Mouse (Mus musculus) liver, embryonic 11.5 days (tissue): Measurements from ENCODE around the gene Fndc7. TPM values are rescaled to one million over a fixed set of nuclear protein-coding genes. Genes with fewer than 3 reads are reported as not detected.
"Not testable (repeated sequence)": the region's sequence is repeated elsewhere in the genome, so short reads cannot be mapped to it uniquely, and the experiment has no call there.

Experiments
- ATAC-seq: fragments of 200-750 bp; cut with Nextera tagmentation; replicated peaks from 2 replicates; pipeline ENCODE4 v1.8.0; 2017; ENCODE audit warnings: moderate number of reproducible peaks, mild to moderate bottlenecking, moderate TSS enrichment, moderate library complexity; ENCODE audit not compliant: low FRiP score
- DNase-seq: peaks from one replicate; pipeline ENCODE4 v3.0.0-alpha.2; 2017; ENCODE audit warnings: low spot score
- H3K27ac ChIP-seq: fragments of 300-500 bp; sonication (generic); 2 replicates; pipeline ENCODE4 v1.5.1; 2014; ENCODE audit warnings: mild to moderate bottlenecking, low read depth, low read length, control low read depth
- H3K27me3 ChIP-seq: fragments of 300-500 bp; sonication (generic); replicated peaks from 2 replicates; pipeline ENCODE4 v1.6.1; 2014; ENCODE audit warnings: low read length, mixed read lengths; ENCODE audit not compliant: control insufficient read depth, insufficient read depth
- H3K36me3 ChIP-seq: fragments of 300-500 bp; sonication (generic); 2 replicates; pipeline ENCODE4 v1.6.1; 2014; ENCODE audit warnings: mild to moderate bottlenecking, low read length, moderate library complexity, mixed read lengths; ENCODE audit not compliant: control insufficient read depth, insufficient read depth
- H3K4me1 ChIP-seq: fragments of 300-500 bp; sonication (generic); replicated peaks from 2 replicates; pipeline ENCODE4 v1.6.1; 2014; ENCODE audit warnings: low read length, mixed read lengths; ENCODE audit not compliant: control insufficient read depth, insufficient read depth
- H3K4me2 ChIP-seq: fragments of 300-500 bp; sonication (generic); 2 replicates; pipeline ENCODE4 v1.6.1; 2014; ENCODE audit warnings: mild to moderate bottlenecking, control low read depth, moderate library complexity
- H3K4me3 ChIP-seq: fragments of 300-500 bp; sonication (generic); 2 replicates; pipeline ENCODE4 v1.5.1; 2014; ENCODE audit warnings: low read depth, low read length, control low read depth
- H3K9ac ChIP-seq: fragments of 300-500 bp; sonication (generic); 2 replicates; pipeline ENCODE4 v1.6.1; 2014; ENCODE audit warnings: low read depth, low read length, control low read depth
- H3K9me3 ChIP-seq: fragments of 300-500 bp; sonication (generic); 2 replicates; pipeline ENCODE4 v1.6.1; 2016; ENCODE audit warnings: low read length, inconsistent platforms, mixed read lengths; ENCODE audit not compliant: control insufficient read depth
- WGBS: fragments of 180-500 bp; shearing (Covaris S2); extraction: QIAGEN DNeasy Blood & Tissue Kit; methylation state at CpG from one replicate; pipeline ENCODE4 v1.1.7; 2014; 5-methylcytosine and 5-hydroxymethylcytosine counted together
- polyA plus RNA-seq: library from polyadenylated mRNA; unstranded; fragments of >200 nt; fragmentation: Nextera tagmentation; extraction: Ambion mirVana; gene quantifications from 2 replicates; pipeline ENCODE4 v1.2.1, GENCODE M21; 2014

Gene Fndc7
- polyA plus RNA-seq, 1 experiment from 2014 or later: not detected

DNA sequence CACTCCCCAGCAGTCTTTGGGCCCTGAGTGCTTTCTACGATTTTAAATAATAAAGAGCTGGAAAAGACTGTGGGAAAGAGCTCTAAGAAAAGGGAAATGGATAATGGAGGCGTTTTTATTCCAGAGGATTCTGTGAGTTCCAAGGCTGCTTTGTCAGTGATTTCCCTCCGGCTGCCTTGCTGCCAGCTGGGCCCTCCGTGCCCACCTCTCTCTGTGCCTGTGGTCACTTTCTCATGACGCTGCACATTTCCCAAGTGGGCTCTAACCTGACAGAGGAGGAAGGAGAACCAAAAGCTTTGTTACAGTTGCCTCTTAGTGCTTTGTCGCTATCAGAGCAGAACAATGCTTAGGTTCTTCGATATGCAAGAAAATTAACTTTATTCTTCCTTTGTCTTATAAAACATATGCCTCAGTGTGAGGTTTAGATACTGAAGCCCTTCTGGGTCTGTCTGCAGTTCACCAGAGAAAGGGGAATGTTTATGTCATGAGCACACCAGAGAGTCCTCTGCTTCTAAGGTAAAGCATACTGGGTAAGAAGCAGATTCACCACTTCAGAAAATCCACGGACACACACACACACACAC is 5.0 kb downstream of the Fndc7 start:
- peaks cover 13% of the 10 kb centered on the region for H3K4me1 ChIP-seq
- WGBS: 49% methylated on average over 8 of the region's 8 CpGs

GRCm38 (mm10) chr3:108883067-108883466 is 6.7 kb downstream of the Fndc7 start:
- Histone ChIP-seq H3K27me3 (no peaks in the 10 kb centered on the region), H3K9ac (no peak overlapping the region), H3K9me3 (no peaks in the 10 kb centered on the region), H3K36me3 (no peaks in the 10 kb centered on the region), H3K4me1 (peaks cover 13% of the 10 kb centered on the region), H3K4me3 (no peak overlapping the region), H3K4me2 (no peak overlapping the region), H3K27ac (no peak overlapping the region)
- DNase-seq: no peak
- no peak for ATAC-seq
- 86% methylated on average over 2 of the region's 2 CpGs for WGBS

More for the DNA sequence above, 5.0 kb downstream of the Fndc7 start:
- Histone ChIP-seq H3K4me3 (no peak overlapping the region), H3K36me3 (no peaks in the 10 kb centered on the region), H3K27ac (no peak overlapping the region), H3K27me3 (no peaks in the 10 kb centered on the region), H3K9ac (no peak overlapping the region), H3K4me2 (no peak overlapping the region), H3K9me3 (no peaks in the 10 kb centered on the region)
- ATAC-seq (no peak), DNase-seq (no peak)

DNA sequence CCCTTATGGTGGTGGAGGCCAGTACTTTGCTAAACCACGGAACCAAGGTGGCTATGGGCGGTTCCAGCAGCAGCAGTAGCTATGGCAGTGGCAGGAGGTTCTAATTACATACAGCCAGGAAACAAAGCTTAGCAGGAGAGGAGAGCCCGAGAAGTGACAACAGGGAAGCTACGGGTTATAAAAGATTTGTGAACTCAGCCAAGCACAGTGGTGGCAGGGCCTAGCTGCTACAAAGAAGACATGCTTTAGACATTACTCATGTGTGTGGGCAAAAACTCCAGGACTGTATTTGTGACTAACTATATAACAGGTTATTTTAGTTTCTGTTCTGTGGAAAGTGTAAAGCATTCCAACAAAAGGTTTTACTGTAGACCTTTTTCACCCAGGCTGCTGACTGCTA is 7.9 kb downstream of the Fndc7 start:
- H3K4me1 ChIP-seq: peaks cover 13% of the 10 kb centered on the region
- H3K9ac ChIP-seq, H3K36me3 ChIP-seq, H3K4me2 ChIP-seq, H3K9me3 ChIP-seq, H3K27me3 ChIP-seq, DNase-seq, ATAC-seq, H3K4me3 ChIP-seq, H3K27ac ChIP-seq: not testable (repeated sequence)
- WGBS: 37% methylated on average over 4 of the region's 4 CpGs

GRCm38 (mm10) chr3:108880544-108881507 is 9.0 kb downstream of the Fndc7 start:
- no peak for ATAC-seq

GRCm38 (mm10) chr3:108879836-108880435 is 9.9 kb downstream of the Fndc7 start:
- WGBS: 47% methylated on average over 5 of the region's 5 CpGs
- Histone ChIP-seq H3K27ac (no peak overlapping the region), H3K4me3 (no peak overlapping the region), H3K27me3 (no peaks in the 10 kb centered on the region), H3K36me3 (no peaks in the 10 kb centered on the region), H3K4me2 (no peak overlapping the region), H3K9ac (no peak overlapping the region), H3K4me1 (peaks cover 4% of the 10 kb centered on the region; the same call in 1 of the 2 replicates), H3K9me3 (no peaks in the 10 kb centered on the region)
- DNase-seq: no peak
- ATAC-seq: no peak

More at GRCm38 (mm10) chr3:108880544-108881507, 9.0 kb downstream of the Fndc7 start:
- DNase-seq: no peak
- Histone ChIP-seq H3K9me3 (no peaks in the 10 kb centered on the region), H3K4me1 (peaks cover 10% of the 10 kb centered on the region), H3K27me3 (no peaks in the 10 kb centered on the region), H3K4me3 (no peak overlapping the region), H3K4me2 (no peak overlapping the region), H3K9ac (no peak overlapping the region), H3K36me3 (no peaks in the 10 kb centered on the region), H3K27ac (no peak overlapping the region)
- 61% methylated on average over 28 of the region's 28 CpGs for WGBS

DNA sequence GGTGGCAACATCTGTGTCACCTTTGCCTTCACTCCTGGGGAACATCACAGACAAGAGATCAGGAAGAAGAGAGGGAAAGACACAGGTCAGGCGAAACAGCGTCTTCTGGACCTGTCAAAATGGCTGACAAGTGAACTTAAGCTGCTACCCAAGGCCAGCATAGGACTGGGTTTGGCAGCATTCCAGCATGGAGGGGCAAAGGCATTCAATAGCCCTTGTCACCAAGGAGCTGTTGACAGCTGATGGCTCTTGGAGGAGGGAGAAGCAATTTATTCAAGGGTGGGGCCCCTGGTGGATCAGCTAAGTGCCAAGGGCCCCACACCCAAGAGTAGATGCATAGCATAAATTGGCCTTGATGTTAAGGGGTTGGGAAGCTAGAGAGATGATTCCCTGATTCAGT is 10.7 kb downstream of the Fndc7 start:
- Histone ChIP-seq H3K9ac (no peak overlapping the region), H3K27ac (no peak overlapping the region), H3K4me1 (peaks cover 4% of the 10 kb centered on the region; the same call in 1 of the 2 replicates), H3K36me3 (no peaks in the 10 kb centered on the region), H3K4me3 (no peak overlapping the region), H3K4me2 (no peak overlapping the region), H3K27me3 (no peaks in the 10 kb centered on the region), H3K9me3 (no peaks in the 10 kb centered on the region)
- DNase-seq (no peak), ATAC-seq (no peak)
- WGBS: 90% methylated on average over 2 of the region's 2 CpGs

- H3K9me3 ChIP-seq: no peaks in the 10 kb centered on the region
- WGBS: 82% methylated on average over 6 of the region's 6 CpGs
- ATAC-seq (no peak), DNase-seq (no peak)
- H3K4me3 ChIP-seq: no peak overlapping the region
- H3K27ac ChIP-seq: no peak overlapping the region
- H3K4me1 ChIP-seq: no peaks in the 10 kb centered on the region
- H3K9ac ChIP-seq: no peak overlapping the region
- H3K27me3 ChIP-seq: no peaks in the 10 kb centered on the region
- no peaks in the 10 kb centered on the region for H3K36me3 ChIP-seq
- H3K4me2 ChIP-seq: no peak overlapping the region
Observed at GRCm38 (mm10) chr3:108870631-108871030, 19.2 kb downstream of the Fndc7 start.

DNA sequence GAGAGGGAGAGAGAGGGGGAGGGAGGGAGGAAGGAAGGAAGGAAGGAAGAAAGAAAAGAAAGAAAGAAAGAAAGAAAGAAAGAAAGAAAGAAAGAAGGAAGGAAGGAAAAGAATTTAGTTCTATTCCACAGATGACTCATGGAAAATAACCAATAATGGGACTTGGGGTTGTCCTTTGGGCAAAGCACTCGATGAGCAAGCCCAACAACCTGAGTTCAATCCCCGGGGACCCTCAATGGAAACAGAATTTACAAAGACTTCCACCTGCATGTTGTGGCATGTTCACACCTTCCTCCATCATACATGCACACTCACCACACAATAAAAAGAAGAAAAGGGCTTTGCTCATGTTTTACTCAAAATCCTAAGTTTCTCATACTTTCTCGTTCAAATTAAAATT is 22.4 kb downstream of the Fndc7 start:
- Histone ChIP-seq H3K4me3 (no peak overlapping the region), H3K4me1 (no peaks in the 10 kb centered on the region), H3K36me3 (no peaks in the 10 kb centered on the region), H3K4me2 (no peak overlapping the region), H3K27me3 (no peaks in the 10 kb centered on the region), H3K9me3 (no peaks in the 10 kb centered on the region), H3K9ac (no peak overlapping the region), H3K27ac (no peak overlapping the region)
- ATAC-seq: no peak
- DNase-seq: no peak
- WGBS: 82% methylated on average over 3 of the region's 3 CpGs
